9 mouse cellular contexts compared by ENCODE assay signal in the genomic region with DNA sequence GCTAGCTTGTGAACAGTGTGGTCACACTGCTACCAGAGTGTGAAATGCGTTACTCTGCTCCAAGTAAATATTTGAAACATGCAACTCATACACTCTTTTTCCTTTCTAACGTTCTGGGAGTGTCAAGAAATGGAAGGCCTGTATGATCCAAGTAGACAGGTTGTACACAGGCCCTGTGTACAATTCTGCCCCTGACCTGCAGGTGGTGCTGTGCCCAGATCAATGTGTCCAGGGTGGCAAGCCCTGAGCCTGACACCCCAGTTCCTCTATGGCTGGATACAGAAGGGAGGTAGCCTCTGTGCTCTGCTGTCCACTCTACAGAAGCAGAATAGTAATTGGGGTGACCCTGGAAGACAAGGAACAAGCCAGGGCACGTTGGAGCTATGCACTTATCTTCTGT. TPM values are rescaled to one million over a fixed set of nuclear protein-coding genes. Genes with fewer than 3 reads are reported as not detected.
DNase-seq lines count a peak whose midpoint lies in the region; ATAC-seq lines count a peak whose summit lies in the region.
"Had no signal": no experiment of that assay in that cellular context is flagged by ENCODE, and none has a peak within 500 bp of the region (broad histone marks: within the 10 kb centered on the region; RNA-seq: fewer than 3 reads in every experiment).

No protein-coding gene starts in this region.

- no peaks in the 10 kb centered on the region for H3K4me1 ChIP-seq in midbrain, embryonic 11.5 days (ENCODE audit: control insufficient read depth, insufficient read depth, low read length)
- H3K4me1 ChIP-seq in midbrain, embryonic 15.5 days, result 0 out of 2 replicates have a peak, but pooled peaks cover 4% of the 10 kb centered on the region
- H3K4me1 ChIP-seq in stomach, embryonic 16.5 days (ENCODE audit: control insufficient read depth, insufficient read depth, low read length), result no peaks in the 10 kb centered on the region
- H3K4me1 ChIP-seq in forebrain, embryonic 11.5 days (replicated peaks; ENCODE audit: control insufficient read depth, insufficient read depth, low read length), result no peaks in the 10 kb centered on the region

- no peaks in the 10 kb centered on the region for H3K9me3 ChIP-seq in midbrain, embryonic 11.5 days (ENCODE audit: control insufficient read depth, low read length)
- H3K9me3 ChIP-seq in midbrain, embryonic 15.5 days, result no peaks in the 10 kb centered on the region
- peaks cover 5% of the 10 kb centered on the region for H3K9me3 ChIP-seq in stomach, embryonic 16.5 days (replicated peaks; ENCODE audit: control insufficient read depth, low read length)
- H3K9me3 ChIP-seq in forebrain, embryonic 11.5 days (ENCODE audit: control insufficient read depth, low read length), result no peaks in the 10 kb centered on the region

- peak; percentile 79 for DNase-seq in midbrain, embryonic 11.5 days (ENCODE audit: low spot score, missing footprints)
- peak; percentile 38 for DNase-seq in WW6 (ENCODE audit: low read depth, low spot score)
- DNase-seq in gastrocnemius, postnatal 14 days, result peak; percentile 49
- DNase-seq in lung, adult 18-20 months, result peak; percentile 78 to 86
- DNase-seq in neural tube, embryonic 10.5 days (ENCODE audit: extremely low spot score, low spot score), result no peak
- no peak for DNase-seq in forebrain, embryonic 11.5 days (ENCODE audit: low spot score)

- H3K9ac ChIP-seq in midbrain, embryonic 11.5 days (ENCODE audit: low read length), result no peak overlapping the region
- H3K9ac ChIP-seq in midbrain, embryonic 15.5 days, result no peak overlapping the region
- no peak overlapping the region for H3K9ac ChIP-seq in stomach, embryonic 16.5 days (ENCODE audit: low read length)
- H3K9ac ChIP-seq in forebrain, embryonic 11.5 days (ENCODE audit: low read length), result no peak overlapping the region

- ATAC-seq in midbrain, embryonic 11.5 days (ENCODE audit: low FRiP score), result no peak
- no peak for ATAC-seq in midbrain, embryonic 15.5 days (replicated peaks)
- peak; percentile 31; the same call in 1 of the 2 replicates for ATAC-seq in stomach, embryonic 16.5 days (ENCODE audit: insufficient read depth, low FRiP score)
- ATAC-seq in forebrain, embryonic 11.5 days (replicated peaks; ENCODE audit: low FRiP score), result no peak

- no peaks in the 10 kb centered on the region for H3K36me3 ChIP-seq in midbrain, embryonic 11.5 days (ENCODE audit: control insufficient read depth, insufficient read depth, low read length)
- H3K36me3 ChIP-seq in midbrain, embryonic 15.5 days (replicated peaks), result no peaks in the 10 kb centered on the region
- H3K36me3 ChIP-seq in stomach, embryonic 16.5 days (ENCODE audit: control insufficient read depth, insufficient read depth, low read length), result no peaks in the 10 kb centered on the region
- no peaks in the 10 kb centered on the region for H3K36me3 ChIP-seq in forebrain, embryonic 11.5 days (ENCODE audit: control insufficient read depth, insufficient read depth, low read length)

- intact Hi-C loops in gastrocnemius, postnatal 14 days (cut with DNase I; ENCODE audit: low total_unique reads), result loop anchor here (5.0 kb wide), 2 partner anchors 53 to 253 kb away; no protein-coding TSS in a partner anchor

- no peak overlapping the region for H3K4me3 ChIP-seq in midbrain, embryonic 11.5 days (ENCODE audit: low read depth, low read length)
- H3K4me3 ChIP-seq in midbrain, embryonic 15.5 days, result no peak overlapping the region
- no peak overlapping the region for H3K4me3 ChIP-seq in stomach, embryonic 16.5 days (replicated peaks; ENCODE audit: low read length)
- H3K4me3 ChIP-seq in forebrain, embryonic 11.5 days (ENCODE audit: low read depth, low read length), result no peak overlapping the region

- no peak overlapping the region for H3K27ac ChIP-seq in midbrain, embryonic 11.5 days (ENCODE audit: low read depth, low read length)
- no peak overlapping the region for H3K27ac ChIP-seq in midbrain, embryonic 15.5 days
- no peak overlapping the region for H3K27ac ChIP-seq in stomach, embryonic 16.5 days (ENCODE audit: low read length)
- H3K27ac ChIP-seq in forebrain, embryonic 11.5 days (ENCODE audit: low read depth, low read length), result no peak overlapping the region
- H3K27ac ChIP-seq: macrophage had no signal

- no peaks in the 10 kb centered on the region for H3K27me3 ChIP-seq in midbrain, embryonic 11.5 days (ENCODE audit: control insufficient read depth, insufficient read depth, low read length)
- no peaks in the 10 kb centered on the region for H3K27me3 ChIP-seq in midbrain, embryonic 15.5 days (replicated peaks)
- no peaks in the 10 kb centered on the region for H3K27me3 ChIP-seq in stomach, embryonic 16.5 days (ENCODE audit: control insufficient read depth, insufficient read depth, low read length)
- H3K27me3 ChIP-seq in forebrain, embryonic 11.5 days (ENCODE audit: control insufficient read depth, insufficient read depth, low read length), result no peaks in the 10 kb centered on the region

- 69% methylated on average over 3 of the region's 3 CpGs for WGBS in midbrain, embryonic 11.5 days
- 55% methylated on average over 3 of the region's 3 CpGs for WGBS in midbrain, embryonic 15.5 days
- WGBS in stomach, embryonic 16.5 days, result 46% methylated on average over 3 of the region's 3 CpGs
- 62% methylated on average over 3 of the region's 3 CpGs for WGBS in forebrain, embryonic 11.5 days

- H3K4me2 ChIP-seq in midbrain, embryonic 11.5 days, result no peak overlapping the region
- no peak overlapping the region for H3K4me2 ChIP-seq in midbrain, embryonic 15.5 days
- no peak overlapping the region for H3K4me2 ChIP-seq in stomach, embryonic 16.5 days (ENCODE audit: low read depth, low read length)
- H3K4me2 ChIP-seq in forebrain, embryonic 11.5 days (ENCODE audit: low read depth, low read length, severe bottlenecking), result no peak overlapping the region

RNA-seq across cellular contexts. Expression of gene Rph3al, which starts 24.3 kb away (rescaled TPM):
- polyA plus RNA-seq in midbrain, embryonic 11.5 days (2014; fragmentation: Nextera tagmentation; extraction: Ambion mirVana), result 0.66 and 1.1 TPM in 2 replicates
- 3.2 and 3.8 TPM in 2 replicates for polyA plus RNA-seq in midbrain, embryonic 15.5 days (2015; fragmentation: Nextera tagmentation; extraction: Ambion mirVana)
- 1 to 10 TPM; 3.9 to 5.6 TPM for total RNA-seq in gastrocnemius, postnatal 14 days (2021)
- 10.5 and 10.9 TPM in 2 replicates for polyA plus RNA-seq in stomach, embryonic 16.5 days (2015; fragmentation: Nextera tagmentation; extraction: Ambion mirVana)
- polyA plus RNA-seq in forebrain, embryonic 11.5 days (2014; fragmentation: Nextera tagmentation; extraction: Ambion mirVana), result 1.1 and 2.5 TPM in 2 replicates
- polyA plus RNA-seq: macrophage had no signal

Comparison
In these comparisons a context has a peak if more than half of its experiments do, and no peak if none do; other contexts are left out.
1. DNase-seq: peak in midbrain, embryonic 11.5 days (single experiment), WW6 (single experiment), gastrocnemius, postnatal 14 days (single experiment) and lung, adult 18-20 months (2 of 2); none in neural tube, embryonic 10.5 days (single experiment) and forebrain, embryonic 11.5 days (single experiment).